Mouse (Mus musculus): ENCODE data around the gene Copz1. TPM values are rescaled to one million over a fixed set of nuclear protein-coding genes. Genes with fewer than 3 reads are reported as not detected.

Gene Copz1
- polyA plus RNA-seq, 1 experiment from 2014 or later = 289 TPM

DNA sequence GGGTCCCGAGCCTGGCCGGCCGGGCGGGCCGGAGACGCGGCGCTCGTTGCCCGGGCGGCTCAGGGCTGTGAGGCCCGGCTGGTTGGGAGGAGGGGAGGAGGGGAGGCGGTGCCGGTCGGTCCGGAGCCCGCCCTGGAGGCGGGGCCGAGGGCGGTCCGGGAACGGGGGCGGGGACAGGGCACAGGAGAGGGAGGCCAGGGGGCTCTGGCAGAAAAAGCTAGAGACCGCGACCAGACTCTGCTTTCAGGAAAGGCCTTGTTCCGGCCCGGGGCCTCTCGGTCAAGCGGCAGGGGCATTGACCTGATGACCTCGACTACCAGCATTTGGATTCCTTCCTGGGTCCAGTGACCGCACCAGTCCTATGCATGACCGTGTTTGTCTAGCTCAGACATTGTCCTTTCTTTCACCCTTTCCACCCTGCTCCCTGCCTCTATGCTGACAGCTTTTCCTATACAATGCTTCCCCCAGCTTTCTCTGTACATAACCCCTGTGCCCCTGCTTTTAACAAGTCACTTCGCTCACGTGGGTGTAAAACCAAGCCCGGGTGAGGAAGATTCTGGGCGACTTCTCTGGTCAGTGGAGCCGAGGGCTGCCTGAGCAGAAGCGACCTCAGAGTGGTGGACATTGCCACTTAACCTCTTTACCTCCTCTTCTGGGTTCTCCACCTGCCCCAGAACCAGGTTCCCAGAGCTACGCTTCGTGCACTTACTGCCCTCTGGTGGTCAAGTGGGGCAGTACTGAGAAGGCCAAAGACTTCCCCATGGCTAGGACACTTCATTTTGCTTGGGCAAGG lies 51.1 kb downstream of the Copz1 start:
- Histone ChIP-seq H3K27ac (ENCODE audit: low read length) (peak overlapping the region; percentile 62; the same call in 1 of the 2 replicates), H3K4me1 (ENCODE audit: control insufficient read depth, insufficient read depth, low read length) (peaks cover 15% of the 10 kb centered on the region; the same call in 1 of the 2 replicates), H3K9me3 (ENCODE audit: control insufficient read depth, low read depth, low read length) (no peaks in the 10 kb centered on the region), H3K27me3 (ENCODE audit: control insufficient read depth, insufficient read depth, low read length) (no peaks in the 10 kb centered on the region), H3K4me2 (replicated peaks; ENCODE audit: low read depth, low read length) (peak overlapping the region; percentile 86), H3K9ac (replicated peaks; ENCODE audit: low read depth, low read length) (peak overlapping the region; percentile 73), H3K36me3 (ENCODE audit: control insufficient read depth, insufficient read depth, low read length) (no peaks in the 10 kb centered on the region), H3K4me3 (ENCODE audit: low read depth, low read length) (peak overlapping the region; percentile 61)
- ATAC-seq (ENCODE audit: insufficient number of reproducible peaks, insufficient read depth, low FRiP score, low read depth) = peak; percentile 95
- under 1% methylated on average over 38 of the region's 40 CpGs for WGBS

GRCm38 (mm10) chr15:103333081-103333615 lies 60.6 kb downstream of the Copz1 start:
- Histone ChIP-seq H3K9ac (replicated peaks; ENCODE audit: low read depth, low read length) (no peak overlapping the region), H3K36me3 (ENCODE audit: control insufficient read depth, insufficient read depth, low read length) (no peaks in the 10 kb centered on the region), H3K27me3 (ENCODE audit: control insufficient read depth, insufficient read depth, low read length) (no peaks in the 10 kb centered on the region), H3K9me3 (ENCODE audit: control insufficient read depth, low read depth, low read length) (no peaks in the 10 kb centered on the region), H3K4me3 (ENCODE audit: low read depth, low read length) (no peak overlapping the region), H3K27ac (ENCODE audit: low read length) (no peak overlapping the region), H3K4me2 (replicated peaks; ENCODE audit: low read depth, low read length) (no peak overlapping the region), H3K4me1 (ENCODE audit: control insufficient read depth, insufficient read depth, low read length) (0 out of 2 replicates have a peak, but pooled peaks cover 11% of the 10 kb centered on the region)
- no peak for ATAC-seq (ENCODE audit: insufficient number of reproducible peaks, insufficient read depth, low FRiP score, low read depth)
- 55% methylated on average over 5 of the region's 5 CpGs for WGBS

DNA sequence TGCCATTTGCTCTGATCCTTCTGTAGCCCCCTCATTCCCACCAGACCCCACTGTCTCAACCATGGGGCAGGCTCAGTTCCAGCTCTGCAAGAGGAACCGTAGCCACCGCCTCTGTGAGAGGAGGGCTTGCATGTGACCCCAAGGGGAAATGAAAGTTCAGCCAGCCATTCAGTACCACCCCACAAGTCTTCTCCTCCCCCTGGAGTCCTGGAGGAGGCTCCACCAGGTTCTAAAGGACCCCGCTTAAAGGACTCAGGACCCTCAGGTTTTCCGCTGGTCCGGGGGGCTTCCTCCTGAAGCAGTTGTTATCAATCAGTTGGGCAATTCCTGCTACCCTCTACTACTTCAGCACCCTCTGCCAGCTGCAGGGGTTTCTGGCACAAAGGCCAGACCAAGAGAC lies 61.2 kb downstream of the Copz1 start:
- no peak overlapping the region for H3K4me2 ChIP-seq (replicated peaks; ENCODE audit: low read depth, low read length)
- H3K9ac ChIP-seq (replicated peaks; ENCODE audit: low read depth, low read length) = no peak overlapping the region
- 75% methylated on average over 5 of the region's 5 CpGs for WGBS
- no peaks in the 10 kb centered on the region for H3K9me3 ChIP-seq (ENCODE audit: control insufficient read depth, low read depth, low read length)
- 0 out of 2 replicates have a peak, but pooled peaks cover 11% of the 10 kb centered on the region for H3K4me1 ChIP-seq (ENCODE audit: control insufficient read depth, insufficient read depth, low read length)
- H3K36me3 ChIP-seq (ENCODE audit: control insufficient read depth, insufficient read depth, low read length) = no peaks in the 10 kb centered on the region
- H3K27me3 ChIP-seq (ENCODE audit: control insufficient read depth, insufficient read depth, low read length) = 0 out of 2 replicates have a peak, but pooled peaks cover 2% of the 10 kb centered on the region
- ATAC-seq (ENCODE audit: insufficient number of reproducible peaks, insufficient read depth, low FRiP score, low read depth) = no peak
- no peak overlapping the region for H3K4me3 ChIP-seq (ENCODE audit: low read depth, low read length)
- H3K27ac ChIP-seq (ENCODE audit: low read length) = no peak overlapping the region

GRCm38 (mm10) chr15:103334194-103334593 lies 61.7 kb downstream of the Copz1 start:
- Histone ChIP-seq H3K27ac (ENCODE audit: low read length) (no peak overlapping the region), H3K4me2 (replicated peaks; ENCODE audit: low read depth, low read length) (no peak overlapping the region), H3K27me3 (ENCODE audit: control insufficient read depth, insufficient read depth, low read length) (0 out of 2 replicates have a peak, but pooled peaks cover 5% of the 10 kb centered on the region), H3K9ac (replicated peaks; ENCODE audit: low read depth, low read length) (no peak overlapping the region), H3K9me3 (ENCODE audit: control insufficient read depth, low read depth, low read length) (no peaks in the 10 kb centered on the region), H3K36me3 (ENCODE audit: control insufficient read depth, insufficient read depth, low read length) (no peaks in the 10 kb centered on the region), H3K4me3 (ENCODE audit: low read depth, low read length) (no peak overlapping the region), H3K4me1 (ENCODE audit: control insufficient read depth, insufficient read depth, low read length) (peaks cover 13% of the 10 kb centered on the region; the same call in 1 of the 2 replicates)
- ATAC-seq (ENCODE audit: insufficient number of reproducible peaks, insufficient read depth, low FRiP score, low read depth) = no peak
- WGBS = 12% methylated on average over 2 of the region's 2 CpGs

- Histone ChIP-seq H3K36me3 (ENCODE audit: control insufficient read depth, insufficient read depth, low read length) (no peaks in the 10 kb centered on the region), H3K4me3 (ENCODE audit: low read depth, low read length) (no peak overlapping the region), H3K4me1 (ENCODE audit: control insufficient read depth, insufficient read depth, low read length) (peaks cover 18% of the 10 kb centered on the region; the same call in 1 of the 2 replicates), H3K9ac (replicated peaks; ENCODE audit: low read depth, low read length) (no peak overlapping the region), H3K4me2 (replicated peaks; ENCODE audit: low read depth, low read length) (no peak overlapping the region), H3K9me3 (ENCODE audit: control insufficient read depth, low read depth, low read length) (no peaks in the 10 kb centered on the region), H3K27me3 (ENCODE audit: control insufficient read depth, insufficient read depth, low read length) (0 out of 2 replicates have a peak, but pooled peaks cover 5% of the 10 kb centered on the region), H3K27ac (ENCODE audit: low read length) (no peak overlapping the region)
- WGBS = 62% methylated on average over 3 of the region's 3 CpGs
- no peak for ATAC-seq (ENCODE audit: insufficient number of reproducible peaks, insufficient read depth, low FRiP score, low read depth)
Measured at GRCm38 (mm10) chr15:103335040-103335439, 62.5 kb downstream of the Copz1 start.

- Histone ChIP-seq H3K4me3 (ENCODE audit: low read depth, low read length) (no peak overlapping the region), H3K9ac (replicated peaks; ENCODE audit: low read depth, low read length) (no peak overlapping the region), H3K36me3 (ENCODE audit: control insufficient read depth, insufficient read depth, low read length) (no peaks in the 10 kb centered on the region), H3K4me1 (ENCODE audit: control insufficient read depth, insufficient read depth, low read length) (peaks cover 18% of the 10 kb centered on the region; the same call in 1 of the 2 replicates), H3K27ac (ENCODE audit: low read length) (no peak overlapping the region), H3K9me3 (ENCODE audit: control insufficient read depth, low read depth, low read length) (no peaks in the 10 kb centered on the region), H3K4me2 (replicated peaks; ENCODE audit: low read depth, low read length) (no peak overlapping the region), H3K27me3 (ENCODE audit: control insufficient read depth, insufficient read depth, low read length) (0 out of 2 replicates have a peak, but pooled peaks cover 5% of the 10 kb centered on the region)
- no peak for ATAC-seq (ENCODE audit: insufficient number of reproducible peaks, insufficient read depth, low FRiP score, low read depth)
- WGBS = 40% methylated on average over 7 of the region's 7 CpGs
Measured at GRCm38 (mm10) chr15:103335488-103336235, 63.1 kb downstream of the Copz1 start.

- WGBS = 21% methylated on average over 11 of the region's 11 CpGs
- Histone ChIP-seq H3K9me3 (ENCODE audit: control insufficient read depth, low read depth, low read length) (no peaks in the 10 kb centered on the region), H3K27me3 (ENCODE audit: control insufficient read depth, insufficient read depth, low read length) (0 out of 2 replicates have a peak, but pooled peaks cover 11% of the 10 kb centered on the region), H3K4me3 (ENCODE audit: low read depth, low read length) (no peak overlapping the region), H3K4me2 (replicated peaks; ENCODE audit: low read depth, low read length) (no peak overlapping the region), H3K9ac (replicated peaks; ENCODE audit: low read depth, low read length) (no peak overlapping the region), H3K27ac (ENCODE audit: low read length) (peak overlapping the region; percentile 39; the same call in 1 of the 2 replicates), H3K4me1 (ENCODE audit: control insufficient read depth, insufficient read depth, low read length) (peaks cover 18% of the 10 kb centered on the region; the same call in 1 of the 2 replicates), H3K36me3 (ENCODE audit: control insufficient read depth, insufficient read depth, low read length) (no peaks in the 10 kb centered on the region)
- ATAC-seq (ENCODE audit: insufficient number of reproducible peaks, insufficient read depth, low FRiP score, low read depth) = no peak
Measured at GRCm38 (mm10) chr15:103336996-103337667, 64.6 kb downstream of the Copz1 start.

GRCm38 (mm10) chr15:103338829-103339165 lies 66.3 kb downstream of the Copz1 start:
- Histone ChIP-seq H3K9ac (replicated peaks; ENCODE audit: low read depth, low read length) (0 out of 2 replicates have a peak overlapping the region, but pooled peaks have one; percentile 23), H3K4me1 (ENCODE audit: control insufficient read depth, insufficient read depth, low read length) (peaks cover 11% of the 10 kb centered on the region; the same call in 1 of the 2 replicates), H3K36me3 (ENCODE audit: control insufficient read depth, insufficient read depth, low read length) (no peaks in the 10 kb centered on the region; the same call in 1 of the 2 replicates), H3K9me3 (ENCODE audit: control insufficient read depth, low read depth, low read length) (no peaks in the 10 kb centered on the region), H3K27ac (ENCODE audit: low read length) (no peak overlapping the region), H3K27me3 (ENCODE audit: control insufficient read depth, insufficient read depth, low read length) (0 out of 2 replicates have a peak, but pooled peaks cover 11% of the 10 kb centered on the region), H3K4me2 (replicated peaks; ENCODE audit: low read depth, low read length) (peak overlapping the region; percentile 86), H3K4me3 (ENCODE audit: low read depth, low read length) (peak overlapping the region; percentile 51; the same call in 1 of the 2 replicates)
- no peak for ATAC-seq (ENCODE audit: insufficient number of reproducible peaks, insufficient read depth, low FRiP score, low read depth)
- WGBS = 47% methylated on average over 4 of the region's 4 CpGs
